Mouse (Mus musculus) layer of hippocampus, postnatal 14 days (tissue): ENCODE measurements around the gene Hoxc8. TPM values are rescaled to one million over a fixed set of nuclear protein-coding genes. Genes with fewer than 3 reads are reported as not detected.

Source experiments
- DNase-seq, 2 experiments: peaks; one replicate each; pipeline ENCODE4 v3.0.0; 2021 to 2022; ENCODE audit warnings: low spot score in 2 of 2, mixed read lengths in 1 of 2
- microRNA-seq, 2 experiments: library from miRNA; unstranded; fragments of <30 nt; microRNA quantifications; one replicate each; pipeline ENCODE4 v1.2.0; 2021
- total RNA-seq, 2 experiments: library from RNA; stranded (reverse); gene quantifications; 2 replicates each; pipeline ENCODE4 v1.2.3; 2021

Gene Hoxc8
- total RNA-seq, 2 experiments from 2014 or later = not detected

DNA sequence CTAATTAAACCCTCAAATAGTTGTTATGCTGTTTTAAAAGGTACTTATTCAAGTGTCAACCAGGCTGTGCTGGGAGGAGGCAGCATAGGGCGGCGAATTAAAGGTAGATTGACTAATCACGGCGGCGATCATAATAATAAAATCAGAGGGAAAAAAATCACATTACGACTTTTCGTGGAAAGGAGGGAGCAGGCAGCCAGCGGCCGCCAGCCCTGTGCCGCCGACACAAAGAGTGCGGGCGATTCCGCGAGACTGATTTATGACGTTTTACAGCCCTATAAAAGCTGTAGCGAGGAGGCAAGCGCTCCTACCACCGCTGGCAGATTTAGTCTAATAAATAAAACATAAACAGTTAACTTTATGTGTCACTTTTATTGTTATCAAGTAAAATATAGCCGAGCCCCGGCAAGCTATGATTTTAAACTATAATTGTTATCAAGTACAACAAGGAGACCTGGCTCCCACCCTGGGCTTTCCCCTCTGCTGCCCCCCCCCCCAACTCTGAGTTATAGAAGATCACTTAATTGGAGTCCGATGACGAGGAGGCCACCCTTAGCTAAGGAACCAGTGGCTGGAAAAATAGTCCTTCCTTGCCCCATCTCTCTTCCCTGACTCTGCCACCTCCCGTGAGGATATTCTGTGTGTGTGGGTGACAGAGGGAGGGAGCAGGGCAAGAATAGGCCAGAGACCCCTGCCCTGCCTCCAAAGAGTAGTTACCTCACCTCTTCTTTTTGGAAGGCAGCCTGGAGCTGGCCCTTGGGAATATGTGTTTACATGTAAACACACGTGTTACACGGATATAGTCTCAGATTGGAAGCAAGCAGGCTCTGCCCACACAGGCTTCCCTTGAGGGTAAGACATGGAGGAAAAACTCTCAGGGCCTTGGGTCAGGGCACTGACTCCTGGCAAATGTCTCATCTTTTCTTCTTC is 42.5 kb downstream of the Hoxc8 start:
- DNase-seq = no peak

DNA sequence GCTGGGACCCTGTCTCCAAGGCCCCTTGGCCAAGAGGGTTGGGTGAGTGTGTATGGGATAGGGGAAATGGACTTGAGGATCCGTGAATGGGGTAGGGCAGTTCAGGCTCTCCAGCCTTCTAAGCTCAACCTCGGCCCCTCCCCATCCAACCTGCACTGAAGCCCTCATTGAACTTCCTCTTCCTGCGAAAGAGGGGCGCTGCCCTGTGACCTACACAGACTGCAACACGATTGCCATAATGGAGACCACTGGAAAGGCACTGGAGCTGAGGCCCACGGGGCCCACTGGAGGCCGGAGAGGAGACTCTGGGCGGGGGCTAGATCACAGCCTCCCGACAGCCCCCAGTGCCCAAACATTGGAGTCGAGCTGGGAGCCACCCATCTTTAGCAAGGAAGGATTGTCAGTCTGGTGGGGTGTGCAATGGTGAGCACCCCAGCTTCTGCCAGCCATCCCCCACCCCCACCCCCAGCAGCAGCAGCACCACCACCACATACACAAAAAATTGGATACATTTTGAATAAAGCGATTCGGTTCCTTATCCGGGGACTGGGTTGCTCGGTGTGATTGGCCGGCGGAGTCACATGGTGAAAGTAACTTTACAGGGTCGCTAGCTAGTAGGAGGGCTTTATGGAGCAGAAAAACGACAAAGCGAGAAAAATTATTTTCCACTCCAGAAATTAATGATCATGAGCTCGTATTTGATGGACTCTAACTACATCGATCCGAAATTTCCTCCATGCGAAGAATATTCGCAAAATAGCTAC is 43.8 kb downstream of the Hoxc8 start:
- no peak for DNase-seq

- no peak for DNase-seq
Observed at GRCm38 (mm10) chr15:103034807-103035547, 44.6 kb downstream of the Hoxc8 start.

- DNase-seq = no peak
Observed at GRCm38 (mm10) chr15:103035548-103035881, 45.1 kb downstream of the Hoxc8 start.

GRCm38 (mm10) chr15:103037579-103037978 is 47.2 kb downstream of the Hoxc8 start:
- no peak for DNase-seq

GRCm38 (mm10) chr15:103038701-103039480 is 48.5 kb downstream of the Hoxc8 start:
- DNase-seq = no peak

DNA sequence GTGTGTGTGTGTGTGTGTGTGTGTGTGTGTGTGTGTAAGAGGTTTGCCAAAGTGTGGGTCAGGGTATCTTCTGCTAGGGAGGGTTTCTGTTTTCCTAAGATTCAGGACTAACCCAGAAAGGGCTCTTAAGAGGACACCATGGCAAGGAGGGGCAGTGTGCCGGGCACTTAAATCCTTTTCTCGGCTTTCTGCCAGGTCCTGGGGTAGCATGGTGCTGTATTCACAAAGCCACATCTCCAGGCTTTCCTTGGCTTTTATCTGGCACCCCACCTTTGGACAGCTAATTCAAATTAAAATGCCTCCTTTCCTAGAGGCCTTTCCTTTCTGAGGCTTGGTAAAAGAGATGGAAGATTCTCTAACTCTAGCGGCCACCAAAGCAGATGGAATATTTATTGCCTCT is 49.2 kb downstream of the Hoxc8 start:
- DNase-seq = no peak

- DNase-seq = no peak
Observed at GRCm38 (mm10) chr15:103040601-103041000, 50.2 kb downstream of the Hoxc8 start.

DNA sequence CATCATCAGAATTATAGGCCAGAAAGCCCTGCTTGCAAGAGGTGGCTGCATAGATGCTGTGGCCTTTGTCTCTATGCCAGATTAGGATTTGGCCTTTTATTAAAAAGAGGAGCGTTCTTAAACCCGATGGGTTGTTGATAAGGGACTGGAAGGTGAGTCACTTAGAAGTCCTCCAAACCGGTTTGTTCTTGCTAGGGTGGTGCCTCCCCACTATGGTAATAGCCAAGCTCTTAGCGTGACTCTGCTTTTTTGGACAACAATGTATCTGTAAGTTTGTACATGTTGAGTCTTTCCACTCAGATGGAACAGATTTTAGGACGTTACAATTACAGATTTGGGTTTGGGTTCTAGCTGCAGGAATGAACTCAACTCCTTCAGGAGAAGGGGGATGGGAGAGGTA is 51.2 kb downstream of the Hoxc8 start:
- DNase-seq = no peak

DNA sequence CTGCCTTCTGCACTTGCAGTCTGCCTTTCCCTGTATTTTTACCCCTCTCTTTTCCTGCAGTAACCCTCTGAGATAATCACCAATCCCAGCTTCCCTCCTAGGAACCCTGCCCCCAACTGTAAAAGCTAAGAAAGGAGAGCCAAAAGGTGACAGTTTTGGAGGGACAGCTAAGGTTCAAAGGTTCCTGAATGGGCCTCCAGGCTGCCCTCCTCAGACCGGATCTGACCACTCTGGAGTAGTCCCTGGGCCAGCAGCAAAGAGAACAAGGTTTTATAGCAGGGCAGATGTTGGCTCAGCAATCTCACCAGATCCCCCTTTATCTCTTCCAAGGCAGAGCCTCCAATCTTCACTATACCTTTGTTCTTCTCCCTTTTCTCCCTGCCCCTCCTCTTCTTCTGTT is 51.8 kb downstream of the Hoxc8 start:
- DNase-seq = no peak

Small RNA genes lying within 50 kb of the gene (microRNA-seq; reads per million reads assigned to microRNA genes)
- gene Mir196a-2 = 0 to 1.1 reads per million in 2 experiments
- gene Mir615 = 0 to 1.1 reads per million in 2 experiments

Other genes starting within 250 kb of the Hoxc8 start
- gene Hoxc13, start 69.5 kb upstream of the Hoxc8 start, total RNA-seq = not detected
- gene Hoxc12, start 53.9 kb upstream of the Hoxc8 start, total RNA-seq = not detected
- gene Hoxc11, start 36.2 kb upstream of the Hoxc8 start, total RNA-seq = not detected
- not detected for gene Hoxc10, start 23.8 kb upstream of the Hoxc8 start, total RNA-seq
- gene Hoxc5, start 23.2 kb upstream of the Hoxc8 start, total RNA-seq = not detected
- gene Hoxc9, start 14.2 kb upstream of the Hoxc8 start, total RNA-seq = not detected
- gene Hoxc6, start 7.7 kb downstream of the Hoxc8 start, total RNA-seq = not detected
- gene Hoxc4, start 28.3 kb downstream of the Hoxc8 start, total RNA-seq = not detected
- gene Smug1, start 176.5 kb downstream of the Hoxc8 start, total RNA-seq = 10 to 100 TPM; 14.5 to 15.4 TPM
- gene Cbx5, start 249.2 kb downstream of the Hoxc8 start, total RNA-seq = 100 to 1,000 TPM; 155 to 158 TPM
- 100 to 1,000 TPM; 297 to 307 TPM for gene Hnrnpa1, start 249.8 kb downstream of the Hoxc8 start, total RNA-seq